Mouse (Mus musculus) liver, embryonic 11.5 days (tissue): ENCODE measurements at regions not wholly inside any gene's neighbourhood (a gene's known extent, or its start where the extent isn't known, plus 50 kb on each side); places are given as distances from the start of the nearest gene placed in this dataset.

Source experiments
- ATAC-seq: fragments of 200-750 bp; cut with Nextera tagmentation; replicated peaks from 2 replicates; pipeline ENCODE4 v1.8.0; 2017; ENCODE audit warnings: moderate number of reproducible peaks, mild to moderate bottlenecking, moderate TSS enrichment, moderate library complexity; ENCODE audit not compliant: low FRiP score
- DNase-seq: peaks from one replicate; pipeline ENCODE4 v3.0.0-alpha.2; 2017; ENCODE audit warnings: low spot score
- H3K27ac ChIP-seq: fragments of 300-500 bp; sonication (generic); 2 replicates; pipeline ENCODE4 v1.5.1; 2014; ENCODE audit warnings: mild to moderate bottlenecking, low read depth, low read length, control low read depth
- H3K27me3 ChIP-seq: fragments of 300-500 bp; sonication (generic); replicated peaks from 2 replicates; pipeline ENCODE4 v1.6.1; 2014; ENCODE audit warnings: low read length, mixed read lengths; ENCODE audit not compliant: control insufficient read depth, insufficient read depth
- H3K36me3 ChIP-seq: fragments of 300-500 bp; sonication (generic); 2 replicates; pipeline ENCODE4 v1.6.1; 2014; ENCODE audit warnings: mild to moderate bottlenecking, low read length, moderate library complexity, mixed read lengths; ENCODE audit not compliant: control insufficient read depth, insufficient read depth
- H3K4me1 ChIP-seq: fragments of 300-500 bp; sonication (generic); replicated peaks from 2 replicates; pipeline ENCODE4 v1.6.1; 2014; ENCODE audit warnings: low read length, mixed read lengths; ENCODE audit not compliant: control insufficient read depth, insufficient read depth
- H3K4me2 ChIP-seq: fragments of 300-500 bp; sonication (generic); 2 replicates; pipeline ENCODE4 v1.6.1; 2014; ENCODE audit warnings: mild to moderate bottlenecking, control low read depth, moderate library complexity
- H3K4me3 ChIP-seq: fragments of 300-500 bp; sonication (generic); 2 replicates; pipeline ENCODE4 v1.5.1; 2014; ENCODE audit warnings: low read depth, low read length, control low read depth
- H3K9ac ChIP-seq: fragments of 300-500 bp; sonication (generic); 2 replicates; pipeline ENCODE4 v1.6.1; 2014; ENCODE audit warnings: low read depth, low read length, control low read depth
- H3K9me3 ChIP-seq: fragments of 300-500 bp; sonication (generic); 2 replicates; pipeline ENCODE4 v1.6.1; 2016; ENCODE audit warnings: low read length, inconsistent platforms, mixed read lengths; ENCODE audit not compliant: control insufficient read depth
- WGBS: fragments of 180-500 bp; shearing (Covaris S2); extraction: QIAGEN DNeasy Blood & Tissue Kit; methylation state at CpG from one replicate; pipeline ENCODE4 v1.1.7; 2014; 5-methylcytosine and 5-hydroxymethylcytosine counted together

- no peak for DNase-seq
- 72% methylated on average over 3 of the region's 3 CpGs for WGBS
Observed at GRCm38 (mm10) chr9:14174324-14175040, 100.4 kb upstream of the Sesn3 start.

GRCm38 (mm10) chr9:14175041-14175881 lies 99.6 kb upstream of the Sesn3 start:
- Histone ChIP-seq H3K36me3 (no peaks in the 10 kb centered on the region), H3K9me3 (no peaks in the 10 kb centered on the region), H3K27me3 (no peaks in the 10 kb centered on the region), H3K4me2 (no peak overlapping the region), H3K9ac (no peak overlapping the region), H3K4me3 (no peak overlapping the region), H3K4me1 (no peaks in the 10 kb centered on the region), H3K27ac (no peak overlapping the region)
- no peak for DNase-seq
- WGBS: 53% methylated on average over 11 of the region's 11 CpGs
- ATAC-seq: no peak

More at GRCm38 (mm10) chr9:14174324-14175040, 100.4 kb upstream of the Sesn3 start:
- no peak overlapping the region for H3K4me3 ChIP-seq
- H3K36me3 ChIP-seq: no peaks in the 10 kb centered on the region
- no peak for ATAC-seq
- no peak overlapping the region for H3K9ac ChIP-seq
- H3K27me3 ChIP-seq: no peaks in the 10 kb centered on the region
- H3K27ac ChIP-seq: no peak overlapping the region
- H3K4me1 ChIP-seq: no peaks in the 10 kb centered on the region
- no peaks in the 10 kb centered on the region for H3K9me3 ChIP-seq
- H3K4me2 ChIP-seq: no peak overlapping the region

GRCm38 (mm10) chr9:14179777-14180176 lies 95.1 kb upstream of the Sesn3 start:
- no peaks in the 10 kb centered on the region for H3K9me3 ChIP-seq
- no peak overlapping the region for H3K27ac ChIP-seq
- H3K4me2 ChIP-seq: no peak overlapping the region
- no peaks in the 10 kb centered on the region for H3K36me3 ChIP-seq
- H3K27me3 ChIP-seq: no peaks in the 10 kb centered on the region
- 73% methylated on average over 1 of the region's 1 CpGs for WGBS
- no peaks in the 10 kb centered on the region for H3K4me1 ChIP-seq
- no peak overlapping the region for H3K4me3 ChIP-seq
- H3K9ac ChIP-seq: no peak overlapping the region
- no peak for DNase-seq
- no peak for ATAC-seq

- Histone ChIP-seq H3K36me3 (no peaks in the 10 kb centered on the region), H3K27ac (no peak overlapping the region), H3K4me2 (no peak overlapping the region), H3K4me1 (no peaks in the 10 kb centered on the region), H3K9me3 (no peaks in the 10 kb centered on the region), H3K9ac (no peak overlapping the region), H3K4me3 (no peak overlapping the region), H3K27me3 (no peaks in the 10 kb centered on the region)
- ATAC-seq: no peak
- WGBS: 84% methylated on average over 4 of the region's 4 CpGs
- no peak for DNase-seq
Observed at GRCm38 (mm10) chr9:14184261-14184660, 90.6 kb upstream of the Sesn3 start.

GRCm38 (mm10) chr9:14185681-14186080 lies 89.2 kb upstream of the Sesn3 start:
- H3K4me3 ChIP-seq: no peak overlapping the region
- ATAC-seq: no peak
- H3K36me3 ChIP-seq: no peaks in the 10 kb centered on the region
- no peak overlapping the region for H3K9ac ChIP-seq
- H3K27me3 ChIP-seq: no peaks in the 10 kb centered on the region
- no peak overlapping the region for H3K27ac ChIP-seq
- 30% methylated on average over 2 of the region's 2 CpGs for WGBS
- H3K4me1 ChIP-seq: no peaks in the 10 kb centered on the region
- DNase-seq: no peak
- H3K4me2 ChIP-seq: no peak overlapping the region
- H3K9me3 ChIP-seq: no peaks in the 10 kb centered on the region

GRCm38 (mm10) chr9:14187753-14188152 lies 87.1 kb upstream of the Sesn3 start:
- DNase-seq (no peak), ATAC-seq (no peak; the same call in 1 of the 2 replicates)
- H3K27ac ChIP-seq: no peak overlapping the region
- H3K4me2 ChIP-seq: no peak overlapping the region
- 40% methylated on average over 1 of the region's 1 CpGs for WGBS
- no peak overlapping the region for H3K9ac ChIP-seq
- H3K4me3 ChIP-seq: no peak overlapping the region
- H3K9me3 ChIP-seq: no peaks in the 10 kb centered on the region
- H3K27me3 ChIP-seq: no peaks in the 10 kb centered on the region
- no peaks in the 10 kb centered on the region for H3K36me3 ChIP-seq
- no peaks in the 10 kb centered on the region for H3K4me1 ChIP-seq

GRCm38 (mm10) chr9:14188504-14188903 lies 86.4 kb upstream of the Sesn3 start:
- Histone ChIP-seq H3K4me3 (no peak overlapping the region), H3K36me3 (no peaks in the 10 kb centered on the region), H3K9me3 (no peaks in the 10 kb centered on the region), H3K27me3 (no peaks in the 10 kb centered on the region), H3K9ac (no peak overlapping the region), H3K4me1 (no peaks in the 10 kb centered on the region), H3K4me2 (no peak overlapping the region), H3K27ac (no peak overlapping the region)
- ATAC-seq (no peak), DNase-seq (no peak)
- WGBS: 88% methylated on average over 2 of the region's 2 CpGs

- WGBS: 67% methylated on average over 9 of the region's 9 CpGs
- H3K4me1 ChIP-seq: no peaks in the 10 kb centered on the region
- no peak overlapping the region for H3K9ac ChIP-seq
- no peak overlapping the region for H3K27ac ChIP-seq
- H3K27me3 ChIP-seq: no peaks in the 10 kb centered on the region
- DNase-seq (no peak), ATAC-seq (no peak)
- H3K9me3 ChIP-seq: no peaks in the 10 kb centered on the region
- H3K4me2 ChIP-seq: no peak overlapping the region
- no peaks in the 10 kb centered on the region for H3K36me3 ChIP-seq
- no peak overlapping the region for H3K4me3 ChIP-seq
Observed at GRCm38 (mm10) chr9:14190660-14191059, 84.2 kb upstream of the Sesn3 start.

- no peak for ATAC-seq
- 87% methylated on average over 5 of the region's 5 CpGs for WGBS
- H3K36me3 ChIP-seq: no peaks in the 10 kb centered on the region
Observed at GRCm38 (mm10) chr9:14194748-14195147, 80.1 kb upstream of the Sesn3 start.

More at GRCm38 (mm10) chr9:14194748-14195147, 80.1 kb upstream of the Sesn3 start:
- Histone ChIP-seq H3K4me3 (no peak overlapping the region), H3K4me2 (no peak overlapping the region), H3K27ac (no peak overlapping the region), H3K9me3 (no peaks in the 10 kb centered on the region), H3K27me3 (no peaks in the 10 kb centered on the region), H3K9ac (no peak overlapping the region), H3K4me1 (no peaks in the 10 kb centered on the region)
- DNase-seq: no peak
